Mouse (Mus musculus) embryo, embryonic 10 days (tissue): ENCODE data around the gene Inpp4a.
A peak's percentile ranks its signal among the peaks of the same experiment; 100 is the strongest.

ENCODE experiments used
- DNase-seq: peaks from one replicate; pipeline ENCODE4 v3.0.0-alpha.2; 2015; ENCODE audit warnings: low spot score

Gene Inpp4a

GRCm38 (mm10) chr1:37358621-37359020 lies 59.0 kb downstream of the Inpp4a start:
- no peak for DNase-seq

- DNase-seq, result no peak
These were observed 59.9 kb downstream of the Inpp4a start for GRCm38 (mm10) chr1:37359395-37360092.

GRCm38 (mm10) chr1:37360781-37361180 lies 61.1 kb downstream of the Inpp4a start:
- no peak for DNase-seq

GRCm38 (mm10) chr1:37362721-37363120 lies 63.1 kb downstream of the Inpp4a start:
- no peak for DNase-seq

GRCm38 (mm10) chr1:37368125-37368524 lies 68.5 kb downstream of the Inpp4a start:
- DNase-seq, result no peak

GRCm38 (mm10) chr1:37368768-37369385 lies 69.2 kb downstream of the Inpp4a start:
- DNase-seq, result no peak

GRCm38 (mm10) chr1:37376177-37376576 lies 76.5 kb downstream of the Inpp4a start:
- DNase-seq, result no peak

GRCm38 (mm10) chr1:37376751-37377150 lies 77.1 kb downstream of the Inpp4a start:
- DNase-seq, result peak; percentile 32

- no peak for DNase-seq
These were observed 78.4 kb downstream of the Inpp4a start for GRCm38 (mm10) chr1:37378095-37378494.

GRCm38 (mm10) chr1:37379536-37379935 lies 79.9 kb downstream of the Inpp4a start:
- DNase-seq, result peak; percentile 16

- DNase-seq, result no peak
These were observed 81.2 kb downstream of the Inpp4a start for GRCm38 (mm10) chr1:37380913-37381312.

- DNase-seq, result no peak
These were observed 84.6 kb downstream of the Inpp4a start for GRCm38 (mm10) chr1:37384304-37384703.

- no peak for DNase-seq
These were observed 86.8 kb downstream of the Inpp4a start for GRCm38 (mm10) chr1:37386448-37386971.

- no peak for DNase-seq
These were observed 93.5 kb downstream of the Inpp4a start for GRCm38 (mm10) chr1:37393174-37393573.

- no peak for DNase-seq
These were observed 96.8 kb downstream of the Inpp4a start for GRCm38 (mm10) chr1:37396481-37396880.

GRCm38 (mm10) chr1:37398961-37399360 lies 99.3 kb downstream of the Inpp4a start:
- peak; percentile 20 for DNase-seq

- DNase-seq, result peak; percentile 9
These were observed 100.1 kb downstream of the Inpp4a start for GRCm38 (mm10) chr1:37399734-37400133.

GRCm38 (mm10) chr1:37401687-37402086 lies 102.0 kb downstream of the Inpp4a start:
- DNase-seq, result peak; percentile 79

GRCm38 (mm10) chr1:37405137-37405536 lies 105.5 kb downstream of the Inpp4a start:
- no peak for DNase-seq

- no peak for DNase-seq
These were observed 107.6 kb downstream of the Inpp4a start for GRCm38 (mm10) chr1:37407228-37407627.

- no peak for DNase-seq
These were observed 108.4 kb downstream of the Inpp4a start for GRCm38 (mm10) chr1:37408059-37408458.

- no peak for DNase-seq
These were observed 109.0 kb downstream of the Inpp4a start for GRCm38 (mm10) chr1:37408678-37409077.

GRCm38 (mm10) chr1:37409647-37410046 lies 110.0 kb downstream of the Inpp4a start:
- no peak for DNase-seq
